Mouse (Mus musculus): ENCODE data around the gene Zfp518a. TPM values are rescaled to one million over a fixed set of nuclear protein-coding genes. Genes with fewer than 3 reads are reported as not detected.

The Zfp518a gene
- polyA plus RNA-seq (2016; fragmentation: Nextera tagmentation; extraction: Ambion mirVana) = 12.0 and 12.3 TPM in 2 replicates

GRCm38 (mm10) chr19:40894519-40895392, at the start of gene Zfp518a:
TSS of gene Zfp518a (plus strand) at chr19:40894705.
- Histone ChIP-seq H3K4me1 (peaks cover 6% of the 10 kb centered on the region; the same call in 1 of the 2 replicates), H3K27me3 (ENCODE audit: low read depth, poor library complexity, severe bottlenecking) (peaks cover 43% of the 10 kb centered on the region), H3K9me3 (replicated peaks) (no peaks in the 10 kb centered on the region), H3K36me3 (peaks cover 18% of the 10 kb centered on the region), H3K4me3 (peak within 1 kb of the TSS; percentile 83), H3K27ac (replicated peaks) (peak within 1 kb of the TSS; percentile 98)
- DNase-seq (ENCODE audit: low spot score) = peak; percentile 94
- under 1% methylated on average over 89 of the region's 89 CpGs for WGBS

DNA sequence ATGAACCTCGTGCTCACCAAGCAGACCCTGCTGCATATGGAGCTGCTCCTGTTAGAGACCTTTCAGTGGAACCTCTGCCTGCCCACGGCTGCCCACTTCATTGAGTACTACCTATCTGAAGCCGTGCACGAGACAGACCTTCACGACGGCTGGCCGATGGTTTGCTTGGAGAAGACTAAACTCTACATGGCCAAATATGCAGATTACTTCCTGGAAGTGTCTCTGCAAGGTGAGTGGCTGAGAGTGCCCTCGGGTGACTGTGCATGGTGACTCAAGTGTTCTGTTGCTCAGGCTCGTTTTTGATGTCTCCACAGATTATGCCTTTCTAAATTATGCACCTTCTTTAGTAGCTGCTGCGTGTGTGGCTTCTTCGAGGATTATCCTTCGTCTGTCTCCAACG, 49.8 kb upstream of the Zfp518a start:
- H3K36me3 ChIP-seq = peaks cover 98% of the 10 kb centered on the region
- DNase-seq (ENCODE audit: low spot score) = no peak
- H3K9me3 ChIP-seq (replicated peaks) = no peaks in the 10 kb centered on the region
- no peaks in the 10 kb centered on the region for H3K27me3 ChIP-seq (ENCODE audit: low read depth, poor library complexity, severe bottlenecking)
- no peak overlapping the region for H3K27ac ChIP-seq (replicated peaks)
- H3K4me1 ChIP-seq = no peaks in the 10 kb centered on the region
- no peak overlapping the region for H3K4me3 ChIP-seq
- 95% methylated on average over 13 of the region's 13 CpGs for WGBS

DNA sequence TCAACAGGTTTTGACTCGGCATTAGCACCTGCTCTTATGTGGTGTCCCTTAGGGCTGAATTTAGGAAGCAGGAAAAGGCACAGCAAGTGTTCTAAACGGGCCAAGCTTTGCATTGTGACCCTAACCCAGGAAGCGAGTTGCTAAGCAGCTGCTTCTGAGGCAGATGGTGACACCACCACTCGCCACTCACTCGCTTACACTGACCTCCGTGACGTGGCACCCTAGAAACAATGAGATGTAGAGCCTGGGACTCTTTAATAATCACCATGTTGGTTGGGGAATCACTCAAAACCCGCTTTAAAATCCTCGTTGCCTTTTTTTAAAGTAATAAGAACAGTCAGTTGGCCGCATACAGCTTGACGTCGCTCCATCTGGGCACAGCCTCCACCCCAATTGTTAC, 45.1 kb upstream of the Zfp518a start:
- no peak for DNase-seq (ENCODE audit: low spot score)
- peaks cover 70% of the 10 kb centered on the region for H3K36me3 ChIP-seq
- H3K27ac ChIP-seq (replicated peaks) = no peak overlapping the region

GRCm38 (mm10) chr19:40859555-40859954, 35.0 kb upstream of the Zfp518a start:
- WGBS = 77% methylated on average over 4 of the region's 4 CpGs
- Histone ChIP-seq H3K4me1 (no peaks in the 10 kb centered on the region), H3K4me3 (no peak overlapping the region), H3K27ac (replicated peaks) (no peak overlapping the region), H3K36me3 (no peaks in the 10 kb centered on the region), H3K27me3 (ENCODE audit: low read depth, poor library complexity, severe bottlenecking) (0 out of 2 replicates have a peak, but pooled peaks cover 6% of the 10 kb centered on the region), H3K9me3 (replicated peaks) (no peaks in the 10 kb centered on the region)
- DNase-seq (ENCODE audit: low spot score) = no peak

More for the DNA sequence above, 45.1 kb upstream of the Zfp518a start:
- Histone ChIP-seq H3K9me3 (replicated peaks) (no peaks in the 10 kb centered on the region), H3K4me1 (no peaks in the 10 kb centered on the region), H3K27me3 (ENCODE audit: low read depth, poor library complexity, severe bottlenecking) (no peaks in the 10 kb centered on the region), H3K4me3 (no peak overlapping the region)
- 83% methylated on average over 12 of the region's 12 CpGs for WGBS

GRCm38 (mm10) chr19:40868284-40868683, 26.2 kb upstream of the Zfp518a start:
- H3K9me3 ChIP-seq (replicated peaks) = no peaks in the 10 kb centered on the region
- peaks cover 66% of the 10 kb centered on the region for H3K27me3 ChIP-seq (ENCODE audit: low read depth, poor library complexity, severe bottlenecking)
- no peak overlapping the region for H3K27ac ChIP-seq (replicated peaks)
- DNase-seq (ENCODE audit: low spot score) = no peak
- H3K4me3 ChIP-seq = no peak overlapping the region
- 45% methylated on average over 5 of the region's 5 CpGs for WGBS
- no peaks in the 10 kb centered on the region for H3K36me3 ChIP-seq
- peaks cover 6% of the 10 kb centered on the region for H3K4me1 ChIP-seq

DNA sequence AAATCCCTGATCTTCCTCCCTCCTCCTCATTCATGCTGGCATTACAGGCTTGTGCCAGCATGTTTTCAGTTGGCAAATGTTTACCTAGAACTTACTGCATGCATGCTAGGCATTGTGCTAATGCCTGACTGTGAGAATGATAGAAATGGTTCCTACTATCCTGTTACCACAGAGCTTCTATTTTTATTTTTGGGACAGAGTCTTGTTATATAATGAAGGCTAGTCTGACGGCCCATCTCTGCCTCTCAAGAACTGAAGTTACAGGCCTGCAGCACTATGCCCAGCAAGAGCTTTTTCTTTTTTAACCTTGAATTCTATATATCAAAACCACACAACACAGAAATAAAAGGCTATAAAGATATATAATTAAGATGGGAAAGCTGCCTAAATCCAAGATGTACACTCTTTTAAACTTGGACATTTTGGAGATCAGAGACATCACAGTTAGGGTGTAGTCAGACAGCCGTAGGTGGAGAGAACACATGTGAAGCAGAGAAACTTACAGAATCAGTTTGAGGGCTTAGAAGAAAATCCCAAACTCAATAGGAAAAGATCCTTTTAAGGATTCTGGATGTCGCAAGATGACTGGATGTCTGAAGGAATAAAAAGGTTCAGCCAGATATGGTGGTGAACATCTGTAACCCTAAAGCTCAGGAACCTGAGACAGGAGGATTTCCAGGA, 24.9 kb upstream of the Zfp518a start:
- H3K36me3 ChIP-seq = no peaks in the 10 kb centered on the region
- H3K4me3 ChIP-seq = no peak overlapping the region
- H3K27ac ChIP-seq (replicated peaks) = no peak overlapping the region
- H3K9me3 ChIP-seq (replicated peaks) = no peaks in the 10 kb centered on the region
- peaks cover 68% of the 10 kb centered on the region for H3K27me3 ChIP-seq (ENCODE audit: low read depth, poor library complexity, severe bottlenecking)
- 89% methylated on average over 3 of the region's 3 CpGs for WGBS
- peaks cover 10% of the 10 kb centered on the region for H3K4me1 ChIP-seq
- no peak for DNase-seq (ENCODE audit: low spot score)

GRCm38 (mm10) chr19:40872955-40873665, 21.4 kb upstream of the Zfp518a start:
- no peaks in the 10 kb centered on the region for H3K36me3 ChIP-seq
- DNase-seq (ENCODE audit: low spot score) = peak; percentile 95
- peaks cover 81% of the 10 kb centered on the region for H3K27me3 ChIP-seq (ENCODE audit: low read depth, poor library complexity, severe bottlenecking)
- H3K27ac ChIP-seq (replicated peaks) = peak overlapping the region; percentile 91
- H3K4me1 ChIP-seq = peaks cover 10% of the 10 kb centered on the region
- peak overlapping the region; percentile 69 for H3K4me3 ChIP-seq
- WGBS = 2% methylated on average over 51 of the region's 51 CpGs
- H3K9me3 ChIP-seq (replicated peaks) = no peaks in the 10 kb centered on the region

- Histone ChIP-seq H3K4me3 (no peak overlapping the region), H3K36me3 (no peaks in the 10 kb centered on the region), H3K27me3 (ENCODE audit: low read depth, poor library complexity, severe bottlenecking) (peaks cover 99% of the 10 kb centered on the region), H3K9me3 (replicated peaks) (no peaks in the 10 kb centered on the region), H3K4me1 (no peaks in the 10 kb centered on the region), H3K27ac (replicated peaks) (no peak overlapping the region)
- no peak for DNase-seq (ENCODE audit: low spot score)
- 88% methylated on average over 4 of the region's 4 CpGs for WGBS
Measured at GRCm38 (mm10) chr19:40881700-40882099, 12.8 kb upstream of the Zfp518a start.

- WGBS = 88% methylated on average over 1 of the region's 1 CpGs
- Histone ChIP-seq H3K9me3 (replicated peaks) (no peaks in the 10 kb centered on the region), H3K36me3 (no peaks in the 10 kb centered on the region), H3K27me3 (ENCODE audit: low read depth, poor library complexity, severe bottlenecking) (peaks cover 95% of the 10 kb centered on the region), H3K27ac (replicated peaks) (no peak overlapping the region), H3K4me3 (no peak overlapping the region), H3K4me1 (no peaks in the 10 kb centered on the region)
- DNase-seq (ENCODE audit: low spot score) = no peak
Measured at GRCm38 (mm10) chr19:40888887-40889286, 5.6 kb upstream of the Zfp518a start.

GRCm38 (mm10) chr19:40894071-40894506, 416 bp upstream of the Zfp518a start:
- peaks cover 13% of the 10 kb centered on the region for H3K36me3 ChIP-seq
- peak overlapping the region; percentile 98 for H3K27ac ChIP-seq (replicated peaks)
- peak overlapping the region; percentile 83 for H3K4me3 ChIP-seq
- no peak for DNase-seq (ENCODE audit: low spot score)
- WGBS = 43% methylated on average over 21 of the region's 21 CpGs
- H3K9me3 ChIP-seq (replicated peaks) = no peaks in the 10 kb centered on the region
- H3K27me3 ChIP-seq (ENCODE audit: low read depth, poor library complexity, severe bottlenecking) = peaks cover 49% of the 10 kb centered on the region
- peaks cover 6% of the 10 kb centered on the region; the same call in 1 of the 2 replicates for H3K4me1 ChIP-seq

GRCm38 (mm10) chr19:40895393-40895703, 843 bp downstream of the Zfp518a start:
- 4% methylated on average over 6 of the region's 6 CpGs for WGBS
- Histone ChIP-seq H3K36me3 (peaks cover 20% of the 10 kb centered on the region), H3K4me1 (peaks cover 6% of the 10 kb centered on the region; the same call in 1 of the 2 replicates), H3K27ac (replicated peaks) (peak overlapping the region; percentile 98), H3K4me3 (peak overlapping the region; percentile 83), H3K27me3 (ENCODE audit: low read depth, poor library complexity, severe bottlenecking) (peaks cover 37% of the 10 kb centered on the region), H3K9me3 (replicated peaks) (no peaks in the 10 kb centered on the region)
- no peak for DNase-seq (ENCODE audit: low spot score)

DNA sequence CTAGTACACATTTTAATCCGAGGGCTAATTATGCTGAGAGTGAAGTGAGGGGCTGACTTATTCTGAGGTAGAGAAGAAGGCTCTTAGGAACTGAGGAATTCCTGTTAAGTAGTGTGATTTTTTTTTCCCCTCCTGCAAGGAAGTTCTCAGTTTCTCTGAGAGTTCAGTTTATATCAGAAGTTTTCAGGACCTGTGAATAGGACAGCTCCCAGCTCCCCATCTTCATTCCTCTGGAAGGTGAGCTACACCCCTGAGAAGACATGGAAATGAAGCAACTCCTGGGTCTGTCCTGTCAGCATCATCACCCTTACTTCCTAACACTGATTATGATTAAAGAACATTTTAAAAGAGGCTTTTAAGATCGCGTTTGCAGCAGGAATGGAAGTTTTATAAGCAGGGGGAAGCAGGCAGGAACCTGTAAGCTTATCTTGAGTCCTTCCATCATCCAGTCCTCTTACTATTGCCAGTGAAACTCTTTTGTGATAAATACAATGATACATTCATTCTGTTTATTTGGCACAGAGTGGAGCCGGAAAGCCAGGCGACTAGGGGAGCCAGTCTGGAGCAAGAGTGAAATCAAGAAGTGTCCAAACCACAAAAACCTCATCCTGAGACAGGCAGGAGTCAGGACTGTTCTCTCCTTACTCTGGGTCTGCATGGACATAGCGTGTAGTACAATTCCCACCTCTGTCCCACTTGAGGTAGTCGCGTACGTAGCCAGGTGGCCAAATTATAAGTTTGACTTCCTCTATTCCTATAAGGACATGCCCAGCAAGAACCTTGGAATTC, 37.3 kb downstream of the Zfp518a start:
- peaks cover 11% of the 10 kb centered on the region for H3K4me1 ChIP-seq
- no peaks in the 10 kb centered on the region for H3K36me3 ChIP-seq
- no peaks in the 10 kb centered on the region for H3K27me3 ChIP-seq (ENCODE audit: low read depth, poor library complexity, severe bottlenecking)
- no peak for DNase-seq (ENCODE audit: low spot score)
- no peak overlapping the region for H3K27ac ChIP-seq (replicated peaks)
- no peaks in the 10 kb centered on the region for H3K9me3 ChIP-seq (replicated peaks)
- WGBS = 70% methylated on average over 9 of the region's 9 CpGs
- H3K4me3 ChIP-seq = no peak overlapping the region
